Comparison of ENCODE assay signal across 8 mouse cellular contexts in the genomic region with DNA sequence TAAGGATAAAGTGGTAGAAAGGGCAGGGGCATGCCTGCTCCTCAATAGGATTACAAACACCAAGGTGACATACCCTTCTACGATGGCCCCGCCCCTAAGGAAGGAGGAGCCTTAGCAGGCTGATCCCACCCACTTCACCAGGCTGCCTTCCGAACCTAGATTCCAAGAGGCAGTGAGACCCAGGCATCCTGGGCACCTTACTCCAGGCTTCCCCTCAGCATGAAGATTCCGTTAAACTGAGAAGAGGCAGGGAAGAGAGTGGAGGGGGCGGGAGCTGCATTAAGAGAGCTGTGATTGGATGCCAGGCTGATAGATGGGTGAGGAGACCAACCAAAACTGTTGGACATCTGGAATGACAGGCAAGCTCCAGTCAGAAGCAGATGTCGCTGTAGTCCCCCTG.
DNase-seq lines count a peak whose midpoint lies in the region; ATAC-seq and TF ChIP-seq lines count a peak whose summit lies in the region.

No protein-coding gene starts in this region.

- H3K9ac ChIP-seq in embryonic facial prominence, embryonic 11.5 days (replicated peaks; ENCODE audit: low read length) = no peak overlapping the region
- peak overlapping the region; percentile 52 for H3K9ac ChIP-seq in midbrain, embryonic 16.5 days (ENCODE audit: low read depth, low read length)

- no peak overlapping the region; the same call in none of the 2 replicates for H3K4me2 ChIP-seq in embryonic facial prominence, embryonic 11.5 days (ENCODE audit: low read depth, low read length)
- peak overlapping the region; percentile 50 for H3K4me2 ChIP-seq in midbrain, embryonic 16.5 days (ENCODE audit: low read length)

- no peaks in the 10 kb centered on the region for H3K36me3 ChIP-seq in embryonic facial prominence, embryonic 11.5 days (replicated peaks; ENCODE audit: control insufficient read depth, insufficient read depth, low read depth, low read length)
- H3K36me3 ChIP-seq in heart, embryonic 10.5 days = no peaks in the 10 kb centered on the region
- H3K36me3 ChIP-seq in kidney, adult 2 months (ENCODE audit: control insufficient read depth, insufficient read depth, low read length) = no peaks in the 10 kb centered on the region
- H3K36me3 ChIP-seq in midbrain, embryonic 16.5 days (ENCODE audit: control insufficient read depth, insufficient read depth, low read length) = no peaks in the 10 kb centered on the region
- H3K36me3 ChIP-seq in testis, adult 2 months (ENCODE audit: control insufficient read depth, insufficient read depth, low read length) = no peaks in the 10 kb centered on the region

- no peak for TF ChIP-seq CTCF in kidney, adult 2 months (conservative IDR thresholded peaks at IDR 0.05; ENCODE audit: insufficient read depth, insufficient read length, low read depth, low read length)
- TF ChIP-seq CTCF in testis, adult 2 months (IDR thresholded peaks at IDR 0.05; ENCODE audit: control insufficient read depth, insufficient read depth, insufficient replicate concordance, low read depth, low read length) = no peak

- intact Hi-C loops in left cerebral cortex, postnatal 36 days (cut with DNase I) = no loop called here

- DNase-seq in cerebellum, postnatal 36 days = no peak
- DNase-seq in embryonic facial prominence, embryonic 11.5 days (ENCODE audit: low spot score) = peak; percentile 82
- peak; percentile 84 for DNase-seq in heart, embryonic 10.5 days (ENCODE audit: low spot score)
- DNase-seq in kidney, adult 2 months = peak; percentile 61
- peak; percentile 73 for DNase-seq in left cerebral cortex, postnatal 36 days (ENCODE audit: low spot score in 2 of 2)

- no peaks in the 10 kb centered on the region for H3K9me3 ChIP-seq in embryonic facial prominence, embryonic 11.5 days (replicated peaks; ENCODE audit: control insufficient read depth, low read length)
- no peaks in the 10 kb centered on the region for H3K9me3 ChIP-seq in heart, embryonic 10.5 days
- H3K9me3 ChIP-seq in midbrain, embryonic 16.5 days (replicated peaks; ENCODE audit: control insufficient read depth, low read length, poor library complexity, severe bottlenecking) = no peaks in the 10 kb centered on the region

- H3K27me3 ChIP-seq in embryonic facial prominence, embryonic 11.5 days (ENCODE audit: control insufficient read depth, insufficient read depth, low read length) = no peaks in the 10 kb centered on the region
- no peaks in the 10 kb centered on the region for H3K27me3 ChIP-seq in heart, embryonic 10.5 days (ENCODE audit: insufficient read depth, poor library complexity, severe bottlenecking)
- no peaks in the 10 kb centered on the region for H3K27me3 ChIP-seq in kidney, adult 2 months (replicated peaks; ENCODE audit: control insufficient read depth, insufficient read depth, low read length)
- no peaks in the 10 kb centered on the region for H3K27me3 ChIP-seq in midbrain, embryonic 16.5 days (ENCODE audit: control insufficient read depth, insufficient read depth, low read depth, low read length)
- H3K27me3 ChIP-seq in testis, adult 2 months (ENCODE audit: control insufficient read depth, insufficient read depth, low read length) = no peaks in the 10 kb centered on the region

- H3K4me1 ChIP-seq in embryonic facial prominence, embryonic 11.5 days (ENCODE audit: control insufficient read depth, insufficient read depth, low read length) = no peaks in the 10 kb centered on the region; the same call in 1 of the 2 replicates
- H3K4me1 ChIP-seq in heart, embryonic 10.5 days = peaks cover 58% of the 10 kb centered on the region
- no peaks in the 10 kb centered on the region for H3K4me1 ChIP-seq in kidney, adult 2 months (ENCODE audit: control insufficient read depth, insufficient read depth, low read length)
- peaks cover 36% of the 10 kb centered on the region for H3K4me1 ChIP-seq in midbrain, embryonic 16.5 days (ENCODE audit: control insufficient read depth, insufficient read depth, low read length)
- peaks cover 9% of the 10 kb centered on the region for H3K4me1 ChIP-seq in testis, adult 2 months (ENCODE audit: control insufficient read depth, insufficient read depth, low read length)

- 0 out of 2 replicates have a peak overlapping the region, but pooled peaks have one; percentile 41 for H3K27ac ChIP-seq in embryonic facial prominence, embryonic 11.5 days (replicated peaks; ENCODE audit: low read depth, low read length)
- H3K27ac ChIP-seq in heart, embryonic 10.5 days = peak overlapping the region; percentile 81
- H3K27ac ChIP-seq in kidney, adult 2 months (ENCODE audit: insufficient read depth, low read depth, low read length) = no peak overlapping the region
- peak overlapping the region; percentile 78 for H3K27ac ChIP-seq in midbrain, embryonic 16.5 days (ENCODE audit: low read length)
- H3K27ac ChIP-seq in testis, adult 2 months (ENCODE audit: control insufficient read depth, insufficient read depth, low read depth, low read length) = peak overlapping the region; percentile 43; the same call in 1 of the 2 replicates

- WGBS in embryonic facial prominence, embryonic 11.5 days = under 1% methylated on average over 6 of the region's 6 CpGs
- WGBS in heart, embryonic 10.5 days = 4% methylated on average over 6 of the region's 6 CpGs
- WGBS in kidney, adult 2 months = 7% methylated on average over 6 of the region's 6 CpGs
- 2% methylated on average over 6 of the region's 6 CpGs for WGBS in midbrain, embryonic 16.5 days

- TF ChIP-seq POLR2A in kidney, adult 2 months (IDR thresholded peaks at IDR 0.05; ENCODE audit: low read depth, low read length) = no peak
- no peak for TF ChIP-seq POLR2A in testis, adult 2 months (IDR thresholded peaks at IDR 0.05; ENCODE audit: control insufficient read depth, low read depth, low read length)

- peak overlapping the region; percentile 14; the same call in 1 of the 2 replicates for H3K4me3 ChIP-seq in embryonic facial prominence, embryonic 11.5 days (ENCODE audit: low read depth, low read length)
- H3K4me3 ChIP-seq in heart, embryonic 10.5 days = peak overlapping the region; percentile 49
- no peak overlapping the region for H3K4me3 ChIP-seq in kidney, adult 2 months (ENCODE audit: insufficient read depth, low read depth, low read length)
- peak overlapping the region; percentile 35 for H3K4me3 ChIP-seq in midbrain, embryonic 16.5 days (ENCODE audit: low read depth, low read length)
- peak overlapping the region; percentile 66 for H3K4me3 ChIP-seq in testis, adult 2 months (ENCODE audit: control insufficient read depth, low read depth, low read length)

- peak; percentile 56; the same call in 1 of the 2 replicates for ATAC-seq in cerebellum, adult (ENCODE audit: insufficient number of reproducible peaks, low FRiP score, low TSS enrichment)
- peak; percentile 71 for ATAC-seq in embryonic facial prominence, embryonic 11.5 days (replicated peaks; ENCODE audit: insufficient number of reproducible peaks, low FRiP score, low TSS enrichment, low read depth)
- peak; percentile 88 for ATAC-seq in midbrain, embryonic 16.5 days

Comparison
In these comparisons a context has a peak if more than half of its experiments do, and no peak if none do; other contexts are left out.
1. DNase-seq: peak in embryonic facial prominence, embryonic 11.5 days (single experiment), heart, embryonic 10.5 days (single experiment), kidney, adult 2 months (single experiment) and left cerebral cortex, postnatal 36 days (2 of 2); none in cerebellum, postnatal 36 days (0 of 2).
2. Peak in every context shown above with its lines, with median percentiles within 50 percentile points of each other: ATAC-seq.